13 mouse cellular contexts compared by ENCODE assay signal in the genomic region with DNA sequence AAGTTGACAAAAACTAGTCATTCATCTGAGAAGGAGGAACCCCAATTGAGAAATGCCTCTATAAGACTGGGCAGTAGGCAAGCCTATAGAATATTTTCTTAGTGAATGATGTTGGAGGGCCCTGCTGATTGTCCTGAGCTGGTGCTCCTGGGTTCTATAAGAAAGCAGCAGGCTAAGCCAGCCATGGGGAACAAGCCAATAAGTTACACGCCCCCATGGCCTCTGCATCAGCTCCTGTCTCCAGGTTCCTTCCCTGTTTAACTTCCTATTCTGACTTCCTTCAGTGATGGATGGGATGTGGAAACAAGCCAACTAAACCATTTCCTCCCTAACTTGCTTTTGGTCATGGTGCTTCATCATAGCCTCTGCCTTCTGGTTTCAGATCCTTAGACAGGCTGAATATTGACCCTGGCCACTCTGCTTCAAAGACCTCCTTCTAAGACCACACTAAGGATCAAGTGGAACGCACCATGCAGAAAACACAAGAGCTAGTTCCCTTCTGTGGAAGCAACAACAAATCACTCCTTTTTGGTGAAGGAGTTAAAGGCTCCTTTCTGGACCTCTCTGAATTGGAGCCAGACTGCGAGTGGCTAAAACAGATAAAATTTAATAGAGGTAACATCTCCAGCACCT.
A peak's percentile ranks its signal among the peaks of the same experiment; 100 is the strongest.
DNase-seq lines count a peak whose midpoint lies in the region; ATAC-seq and TF ChIP-seq lines count a peak whose summit lies in the region.
"Had no signal": no experiment of that assay in that cellular context is flagged by ENCODE, and none has a peak within 500 bp of the region (broad histone marks: within the 10 kb centered on the region; RNA-seq: fewer than 3 reads in every experiment).

No protein-coding gene starts in this region.

- no peaks in the 10 kb centered on the region for H3K79me2 ChIP-seq in liver, adult 2 months (ENCODE audit: control insufficient read depth, insufficient read depth, low read length)
- no peaks in the 10 kb centered on the region for H3K79me2 ChIP-seq in MEL (ENCODE audit: control insufficient read depth, insufficient read depth, low read length, poor library complexity)

- TF ChIP-seq POLR2A in liver, adult 2 months (IDR thresholded peaks at IDR 0.05; ENCODE audit: extremely low read depth, insufficient read depth, low read length): no peak
- TF ChIP-seq POLR2A in MEL (IDR thresholded peaks at IDR 0.05; ENCODE audit: control insufficient read depth in 1 of 2, insufficient read depth in 1 of 2, low read depth in 1 of 2, low read length in 2 of 2, poor library complexity in 1 of 2): no peak

- DNase-seq in liver, adult 2 months (ENCODE audit: extremely low read depth, low read depth, low spot score): peak; percentile 60
- DNase-seq in liver, embryonic 11.5 days (ENCODE audit: low spot score): no peak
- DNase-seq in MEL (ENCODE audit: low read depth, low spot score): peak; percentile 24
- peak; percentile 51 to 65 for DNase-seq in monocyte, adult 2 months (ENCODE audit: low read depth in 1 of 2, low spot score in 2 of 2)
- DNase-seq in layer of hippocampus, adult 8-10 months (ENCODE audit: low spot score in 2 of 2): no peak
- DNase-seq in forebrain, postnatal 0 days: no peak
- DNase-seq: cerebellum, postnatal 25 days; retina, postnatal 1 day had no signal

- no peak overlapping the region for H3K9ac ChIP-seq in liver, adult 2 months (ENCODE audit: low read depth, low read length)
- H3K9ac ChIP-seq in liver, embryonic 11.5 days (ENCODE audit: low read depth, low read length): no peak overlapping the region
- no peak overlapping the region for H3K9ac ChIP-seq in MEL (ENCODE audit: control insufficient read depth, low read depth, low read length, poor library complexity, severe bottlenecking)
- no peak overlapping the region for H3K9ac ChIP-seq in forebrain, postnatal 0 days
- H3K9ac ChIP-seq: limb, embryonic 13.5 days; neural tube, embryonic 15.5 days had no signal

- no peak overlapping the region for H3K4me2 ChIP-seq in liver, embryonic 11.5 days
- no peak overlapping the region for H3K4me2 ChIP-seq in forebrain, postnatal 0 days (ENCODE audit: low read depth)
- H3K4me2 ChIP-seq: limb, embryonic 13.5 days; neural tube, embryonic 15.5 days had no signal

- TF ChIP-seq CTCF in liver, adult 2 months (IDR thresholded peaks at IDR 0.05; ENCODE audit: low read depth, low read length): no peak
- TF ChIP-seq CTCF in MEL (IDR thresholded peaks at IDR 0.05 in 2 of 3, conservative IDR thresholded peaks at IDR 0.05 in 1 of 3; ENCODE audit: control insufficient read depth in 1 of 3, insufficient read depth in 1 of 3, low read depth in 2 of 3, low read length in 3 of 3, poor library complexity in 1 of 3, severe bottlenecking in 1 of 3): no peak
- TF ChIP-seq CTCF in forebrain, postnatal 0 days (IDR thresholded peaks at IDR 0.05; ENCODE audit: low read depth): no peak

- TF ChIP-seq EP300 in MEL (IDR thresholded peaks at IDR 0.05; ENCODE audit: low read depth in 1 of 2, low read length in 2 of 2): no peak

- no peaks in the 10 kb centered on the region for H3K36me3 ChIP-seq in liver, adult 2 months (ENCODE audit: control insufficient read depth, insufficient read depth, low read length)
- no peaks in the 10 kb centered on the region for H3K36me3 ChIP-seq in liver, embryonic 11.5 days (ENCODE audit: control insufficient read depth, insufficient read depth, low read length)
- no peaks in the 10 kb centered on the region for H3K36me3 ChIP-seq in MEL (ENCODE audit: control insufficient read depth in 1 of 2, insufficient read depth in 2 of 2, low read length in 2 of 2)
- no peaks in the 10 kb centered on the region for H3K36me3 ChIP-seq in forebrain, postnatal 0 days (ENCODE audit: insufficient read depth)
- H3K36me3 ChIP-seq: limb, embryonic 13.5 days; neural tube, embryonic 15.5 days had no signal

- H3K9me3 ChIP-seq in liver, embryonic 11.5 days (ENCODE audit: control insufficient read depth, low read length): no peaks in the 10 kb centered on the region
- no peaks in the 10 kb centered on the region for H3K9me3 ChIP-seq in MEL (replicated peaks; ENCODE audit: insufficient read depth, low read length)
- H3K9me3 ChIP-seq in forebrain, postnatal 0 days (ENCODE audit: low read length): no peaks in the 10 kb centered on the region
- H3K9me3 ChIP-seq: limb, embryonic 13.5 days; neural tube, embryonic 15.5 days had no signal

- peaks cover 5% of the 10 kb centered on the region for H3K4me1 ChIP-seq in liver, adult 2 months (ENCODE audit: control insufficient read depth, insufficient read depth, low read length)
- no peaks in the 10 kb centered on the region for H3K4me1 ChIP-seq in liver, embryonic 11.5 days (replicated peaks; ENCODE audit: control insufficient read depth, insufficient read depth, low read length)
- H3K4me1 ChIP-seq in MEL (ENCODE audit: control insufficient read depth in 1 of 2, insufficient read depth in 2 of 2, low read length in 2 of 2): peaks cover 0 to 9% of the 10 kb centered on the region in 2 experiments; a peak in 1 of 4 replicates
- 0 out of 2 replicates have a peak, but pooled peaks cover 3% of the 10 kb centered on the region for H3K4me1 ChIP-seq in forebrain, postnatal 0 days (ENCODE audit: insufficient read depth)
- H3K4me1 ChIP-seq: neural tube, embryonic 15.5 days had no signal

- no peak for TF ChIP-seq RAD21 in MEL (IDR thresholded peaks at IDR 0.05; ENCODE audit: low read depth, low read length)

- no peaks in the 10 kb centered on the region for H3K27me3 ChIP-seq in liver, adult 2 months (ENCODE audit: control insufficient read depth, insufficient read depth, low read length)
- no peaks in the 10 kb centered on the region for H3K27me3 ChIP-seq in liver, embryonic 11.5 days (replicated peaks; ENCODE audit: control insufficient read depth, insufficient read depth, low read length)
- H3K27me3 ChIP-seq in MEL (ENCODE audit: control insufficient read depth in 1 of 2, insufficient read depth in 2 of 2, low read length in 2 of 2): no peaks in the 10 kb centered on the region
- no peaks in the 10 kb centered on the region for H3K27me3 ChIP-seq in forebrain, postnatal 0 days (ENCODE audit: insufficient read depth, low read length)
- H3K27me3 ChIP-seq: limb, embryonic 13.5 days; neural tube, embryonic 15.5 days had no signal

- H3K4me3 ChIP-seq in liver, adult 2 months (ENCODE audit: insufficient read depth, low read depth, low read length): no peak overlapping the region
- H3K4me3 ChIP-seq in liver, embryonic 11.5 days (ENCODE audit: low read depth, low read length): no peak overlapping the region
- no peak overlapping the region for H3K4me3 ChIP-seq in MEL (ENCODE audit: control insufficient read depth in 1 of 2, insufficient read depth in 1 of 2, low read depth in 2 of 2, low read length in 2 of 2)
- H3K4me3 ChIP-seq in forebrain, postnatal 0 days (ENCODE audit: low read depth, low read length): no peak overlapping the region
- H3K4me3 ChIP-seq: left cerebral cortex, adult 2 months; limb, embryonic 13.5 days; neural tube, embryonic 15.5 days had no signal

- ATAC-seq in liver, embryonic 11.5 days (replicated peaks; ENCODE audit: low FRiP score): no peak
- peak; percentile 66 for ATAC-seq in granulocyte monocyte progenitor cell, adult 5-6 weeks (replicated peaks; ENCODE audit: poor library complexity, severe bottlenecking)
- no peak for ATAC-seq in forebrain, postnatal 0 days
- ATAC-seq: hindbrain, postnatal 0 days had no signal

- WGBS in liver, adult 2 months: 84% methylated on average over 3 of the region's 3 CpGs
- WGBS in liver, embryonic 11.5 days: 56% methylated on average over 3 of the region's 3 CpGs
- WGBS in forebrain, postnatal 0 days: 89% methylated on average over 3 of the region's 3 CpGs

- H3K27ac ChIP-seq in liver, adult 2 months (replicated peaks; ENCODE audit: insufficient read depth, low read depth, low read length): no peak overlapping the region; the same call in 1 of the 2 replicates
- H3K27ac ChIP-seq in liver, embryonic 11.5 days (ENCODE audit: low read depth, low read length): no peak overlapping the region
- no peak overlapping the region for H3K27ac ChIP-seq in MEL (ENCODE audit: control insufficient read depth, low read depth, low read length)
- H3K27ac ChIP-seq in forebrain, postnatal 0 days (ENCODE audit: low read depth, low read length): no peak overlapping the region
- H3K27ac ChIP-seq: hindbrain, postnatal 0 days; left cerebral cortex, adult 2 months; limb, embryonic 13.5 days; neural tube, embryonic 15.5 days had no signal

TF ChIP-seq in MEL, 35 proteins besides CTCF, POLR2A, EP300 and RAD21:
- TF ChIP-seq JUND (IDR thresholded peaks at IDR 0.05; ENCODE audit: low read depth, low read length) (no peak), SIN3A (IDR thresholded peaks at IDR 0.05; ENCODE audit: low read length) (no peak), MYC (IDR thresholded peaks at IDR 0.05; ENCODE audit: low read depth, low read length) (no peak), MEF2A (IDR thresholded peaks at IDR 0.05; ENCODE audit: extremely low read depth, insufficient replicate concordance, low read depth, low read length, poor library complexity, severe bottlenecking) (no peak), ZKSCAN1 (IDR thresholded peaks at IDR 0.05; ENCODE audit: low read depth, low read length) (no peak), TCF12 (IDR thresholded peaks at IDR 0.05; ENCODE audit: low read depth, low read length) (no peak), TBP (IDR thresholded peaks at IDR 0.05; ENCODE audit: low read depth, low read length) (no peak), BHLHE40 (IDR thresholded peaks at IDR 0.05; ENCODE audit: borderline replicate concordance, low read depth, low read length) (no peak), ETS1 (IDR thresholded peaks at IDR 0.05; ENCODE audit: low read depth, low read length) (no peak), ZNF384 (IDR thresholded peaks at IDR 0.05; ENCODE audit: low read depth, low read length) (no peak), HCFC1 (IDR thresholded peaks at IDR 0.05; ENCODE audit: low read depth, low read length) (no peak), CHD2 (IDR thresholded peaks at IDR 0.05; ENCODE audit: low read length) (no peak), POLR2AphosphoS5 (IDR thresholded peaks at IDR 0.05; ENCODE audit: borderline replicate concordance, low read depth, low read length) (no peak), RCOR1 (IDR thresholded peaks at IDR 0.05; ENCODE audit: low read depth, low read length) (no peak), E2F4 (IDR thresholded peaks at IDR 0.05; ENCODE audit: borderline replicate concordance, low read depth, low read length) (no peak), MXI1 (IDR thresholded peaks at IDR 0.05; ENCODE audit: low read depth, low read length) (no peak), GABPA (IDR thresholded peaks at IDR 0.05; ENCODE audit: low read depth, low read length) (no peak)

Comparison
In these comparisons a context has a peak if more than half of its experiments do, and no peak if none do; other contexts are left out.
1. DNase-seq: peak in liver, adult 2 months (single experiment), MEL (single experiment) and monocyte, adult 2 months (2 of 2); none in liver, embryonic 11.5 days (single experiment), layer of hippocampus, adult 8-10 months (0 of 2) and forebrain, postnatal 0 days (single experiment).